Mouse (Mus musculus): ENCODE measurements around the gene Kif5c. TPM values are rescaled to one million over a fixed set of nuclear protein-coding genes. Genes with fewer than 3 reads are reported as not detected.

Kif5c gene
- total RNA-seq, 2 experiments from 2014 or later: 500 to 512 TPM

- no peak for DNase-seq
Observed at GRCm38 (mm10) chr2:49621234-49621633, 2.1 kb downstream of the Kif5c start.

DNA sequence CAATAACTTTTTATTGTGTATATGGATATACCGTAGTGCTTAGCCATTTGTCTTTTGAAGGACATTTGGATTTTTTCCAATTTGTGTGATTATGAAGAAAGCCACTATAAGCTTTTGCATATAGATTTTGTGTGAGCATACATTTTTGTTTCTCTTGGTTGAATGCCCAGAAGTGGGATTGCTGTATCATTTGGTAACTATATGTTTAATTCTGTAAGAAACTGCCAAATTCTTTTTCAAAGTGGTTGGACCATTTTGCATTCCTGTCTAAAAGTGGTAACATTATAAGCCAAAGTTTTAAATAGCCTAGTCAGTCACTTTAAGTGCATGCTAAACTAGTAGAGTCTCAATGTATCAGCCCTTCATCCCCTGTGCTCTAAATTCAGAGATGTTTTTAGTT, 6.5 kb downstream of the Kif5c start:
- DNase-seq: no peak

GRCm38 (mm10) chr2:49627611-49628010, 8.5 kb downstream of the Kif5c start:
- no peak for DNase-seq

- DNase-seq: no peak
Observed at GRCm38 (mm10) chr2:49628094-49628705, 9.1 kb downstream of the Kif5c start.

GRCm38 (mm10) chr2:49629181-49629580, 10.1 kb downstream of the Kif5c start:
- no peak for DNase-seq

DNA sequence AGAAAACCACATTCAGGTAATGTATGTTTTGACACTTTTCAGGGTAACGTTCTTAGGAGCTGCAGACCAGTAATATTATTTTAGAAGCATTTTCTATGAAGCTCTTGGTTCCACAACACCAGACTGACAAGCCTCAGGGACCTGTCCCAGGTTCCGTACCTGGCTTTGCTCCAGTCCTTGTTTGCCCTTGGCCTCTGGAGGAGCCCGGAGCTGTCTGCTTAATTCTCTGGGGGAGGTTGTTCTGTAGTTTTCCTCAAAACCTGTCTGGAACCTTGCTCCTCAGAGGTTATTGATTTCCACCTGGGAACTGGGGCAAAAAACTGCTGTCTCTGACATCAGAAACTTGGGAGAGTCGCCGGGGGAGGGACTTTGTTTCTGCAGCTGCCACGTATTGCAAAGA, 11.5 kb downstream of the Kif5c start:
- no peak for DNase-seq

DNA sequence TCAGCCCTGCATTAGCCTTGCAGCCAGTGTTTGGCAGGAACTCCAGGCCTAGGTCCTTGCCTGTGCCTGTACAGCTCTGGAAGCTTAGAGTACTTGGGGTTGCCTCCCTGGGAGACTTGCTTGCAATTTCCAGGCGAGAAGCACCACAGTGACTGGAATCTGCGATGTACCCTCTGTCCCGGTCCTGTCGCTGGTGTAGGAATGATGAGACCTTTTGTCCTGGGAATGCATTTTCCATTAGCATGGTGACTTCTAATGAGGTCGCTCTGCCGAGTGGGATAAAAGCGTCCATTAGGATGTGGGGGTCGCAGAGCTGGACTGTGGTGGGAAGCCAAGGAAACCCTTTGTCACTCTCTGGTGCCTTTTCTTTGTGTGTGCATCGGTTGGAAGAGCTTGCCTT, 14.1 kb downstream of the Kif5c start:
- DNase-seq: no peak

DNA sequence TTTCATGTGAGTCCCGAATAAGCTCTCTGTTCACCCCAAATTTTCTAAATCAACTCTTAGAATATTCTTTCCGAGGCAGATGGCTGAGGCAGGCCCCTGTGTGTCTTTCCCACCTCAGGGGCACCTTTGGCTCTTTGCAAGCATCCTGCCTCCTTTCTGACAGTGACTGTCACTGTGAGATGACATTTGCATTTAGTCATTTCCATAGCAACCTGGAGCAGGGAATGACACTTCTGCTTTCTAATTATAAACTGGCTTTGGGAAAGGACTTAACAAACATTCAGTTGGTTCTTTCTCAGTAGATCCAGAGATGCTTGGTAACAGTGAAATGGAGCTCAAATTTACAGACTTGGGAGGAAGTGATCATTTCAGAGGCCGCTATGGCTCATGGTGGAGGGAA, 23.7 kb downstream of the Kif5c start:
- DNase-seq: no peak

GRCm38 (mm10) chr2:49643756-49644155, 24.7 kb downstream of the Kif5c start:
- no peak for DNase-seq

DNA sequence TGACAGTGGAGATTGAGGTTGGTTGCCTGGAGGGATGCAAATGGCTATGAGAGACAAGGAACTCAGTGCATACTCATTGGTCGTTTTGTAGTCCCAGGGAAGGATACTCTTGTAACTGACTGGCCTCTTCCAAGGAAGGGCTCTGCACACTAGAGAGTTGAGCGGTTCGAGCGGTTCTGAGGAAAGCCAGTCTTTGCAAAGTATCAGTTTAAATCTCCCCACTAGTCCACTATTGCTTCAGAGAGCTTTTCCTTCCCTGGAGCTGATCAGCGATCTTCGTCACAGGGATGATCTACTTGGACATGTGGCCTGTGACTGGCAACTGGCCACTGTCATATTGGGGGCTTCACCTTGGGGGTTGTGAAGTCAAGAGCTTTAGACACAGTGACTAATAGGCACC, 28.5 kb downstream of the Kif5c start:
- DNase-seq: no peak

- DNase-seq: no peak
Observed at GRCm38 (mm10) chr2:49648344-49648743, 29.2 kb downstream of the Kif5c start.

GRCm38 (mm10) chr2:49648806-49649205, 29.7 kb downstream of the Kif5c start:
- no peak for DNase-seq

- DNase-seq: no peak
Observed at GRCm38 (mm10) chr2:49649211-49649610, 30.1 kb downstream of the Kif5c start.

DNA sequence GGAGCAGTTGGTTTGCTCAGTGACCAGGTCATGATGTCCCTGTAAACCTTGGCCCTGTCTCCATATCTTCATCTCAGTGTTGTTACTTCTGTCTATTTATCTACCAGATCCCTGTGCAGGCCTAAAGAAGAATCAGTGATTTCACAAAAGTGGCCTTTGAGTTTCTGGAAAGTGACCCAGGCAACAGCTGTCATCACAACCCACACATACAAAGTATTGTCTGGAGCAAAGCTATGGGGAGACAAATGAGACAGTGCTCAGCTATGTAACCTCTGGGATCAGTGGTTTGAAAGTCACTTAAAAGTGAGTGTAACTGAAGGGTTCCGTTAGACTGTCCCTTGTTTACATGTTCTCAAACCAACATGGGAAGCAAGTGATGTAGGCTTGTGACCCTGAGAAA, 32.6 kb downstream of the Kif5c start:
- DNase-seq: no peak

- DNase-seq: no peak
Observed at GRCm38 (mm10) chr2:49654606-49655005, 35.5 kb downstream of the Kif5c start.

DNA sequence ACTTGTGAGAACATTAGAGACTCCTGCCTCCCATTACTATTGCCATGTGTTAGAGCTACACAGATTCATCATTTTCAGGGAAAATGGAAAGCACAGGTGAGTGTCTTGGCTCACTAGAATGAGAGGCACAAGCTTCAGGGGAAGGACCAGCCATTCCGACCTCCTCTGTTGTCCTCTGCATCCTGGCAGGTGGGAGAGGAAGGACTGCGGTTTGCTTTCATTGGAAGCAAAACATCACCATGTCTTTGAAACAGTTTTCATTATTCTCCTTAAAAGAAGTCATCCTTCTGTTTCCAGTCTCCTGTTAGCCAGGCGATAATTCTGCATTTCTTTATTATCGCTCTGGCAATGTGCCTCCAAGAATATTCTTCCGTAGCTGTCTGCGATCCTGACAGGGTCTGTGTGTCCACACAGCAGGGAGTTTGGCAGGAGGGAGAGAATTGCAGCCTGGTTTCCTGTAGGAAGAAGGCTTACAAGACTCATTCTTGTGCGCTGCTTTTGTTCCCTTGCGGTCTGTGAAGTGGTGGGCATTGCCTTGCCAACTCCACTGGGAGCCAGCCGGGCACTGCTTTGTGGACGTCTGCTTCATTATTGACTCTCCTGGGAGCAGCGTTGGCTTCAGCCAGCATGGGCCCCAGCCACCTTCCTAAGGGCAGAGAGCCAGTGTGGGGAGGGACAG, 36.2 kb downstream of the Kif5c start:
- no peak for DNase-seq

DNA sequence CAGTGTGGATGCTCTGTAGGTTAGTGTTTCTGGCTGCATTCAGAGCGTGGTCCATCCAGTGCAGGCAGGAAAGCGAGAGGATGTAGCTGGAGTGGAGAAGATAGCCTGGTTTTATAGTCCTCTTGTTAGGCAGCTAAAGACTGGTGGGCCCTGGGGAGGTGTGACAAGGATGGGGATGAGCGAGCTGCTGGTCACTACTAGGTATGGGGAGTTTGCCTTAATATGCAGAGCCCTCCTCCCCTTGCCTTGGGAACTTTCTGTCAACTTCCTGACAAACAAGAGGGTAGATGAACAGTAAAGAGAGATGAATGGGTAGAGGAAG, 36.7 kb downstream of the Kif5c start:
- DNase-seq: no peak

DNA sequence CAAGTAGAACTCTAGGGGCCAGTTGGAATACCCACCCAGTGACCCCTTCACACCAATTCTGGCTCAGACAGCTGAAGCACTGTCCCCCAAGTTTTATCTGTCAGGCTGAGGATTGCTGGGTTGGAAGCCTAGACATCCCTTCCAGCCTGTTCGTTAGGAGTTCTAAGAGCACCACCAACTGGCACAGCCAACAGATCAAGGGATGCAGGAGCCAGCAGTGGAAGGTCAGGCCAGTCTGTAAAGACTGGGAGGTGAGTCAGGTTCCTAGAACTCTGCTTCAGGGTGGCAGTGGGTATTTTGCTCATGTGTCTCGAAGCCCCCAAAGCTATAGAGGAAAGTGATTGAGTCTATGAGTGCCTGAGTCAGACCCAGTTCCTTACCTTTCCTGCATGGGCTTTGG, 37.9 kb downstream of the Kif5c start:
- no peak for DNase-seq

DNA sequence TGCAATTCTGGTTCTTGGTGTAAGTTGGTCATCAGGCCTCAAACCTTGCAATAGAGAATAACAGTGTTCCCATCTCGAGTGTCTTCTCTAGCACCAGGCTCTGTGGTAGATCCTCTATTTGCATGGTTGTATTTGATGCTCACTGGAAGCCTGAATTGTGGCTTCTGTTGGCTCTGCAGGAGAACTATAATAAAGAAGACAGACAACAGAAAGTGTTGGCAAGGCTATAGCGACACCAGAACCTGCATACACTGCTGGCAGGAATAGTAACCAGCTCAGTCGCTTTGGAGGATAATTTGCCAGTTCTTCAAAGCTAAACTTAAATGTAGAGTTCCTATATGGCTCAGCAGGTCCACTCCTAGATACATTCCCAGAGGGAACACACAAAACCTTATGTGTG, 38.6 kb downstream of the Kif5c start:
- DNase-seq: no peak

GRCm38 (mm10) chr2:49658988-49659387, 39.9 kb downstream of the Kif5c start:
- no peak for DNase-seq

DNA sequence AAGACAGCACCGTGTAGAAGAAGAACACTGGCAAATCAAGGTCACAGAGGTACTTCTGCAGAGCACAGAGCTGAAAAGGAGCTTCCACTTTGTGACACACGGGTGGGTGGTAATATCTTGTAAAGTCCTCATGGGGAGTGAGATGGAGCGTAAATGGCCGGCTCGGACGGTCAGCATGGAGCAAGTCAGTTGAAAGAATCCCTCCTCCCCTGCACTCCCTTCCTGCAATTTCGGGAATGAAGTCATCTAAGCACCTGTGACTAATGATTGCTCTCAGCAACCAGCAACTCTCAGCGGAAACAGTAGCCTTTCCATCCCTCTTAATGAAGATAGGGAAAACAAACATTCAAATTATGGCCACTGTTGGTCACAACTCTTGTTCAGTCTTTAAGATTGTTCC, 40.9 kb downstream of the Kif5c start:
- DNase-seq: no peak

GRCm38 (mm10) chr2:49660375-49660923, 41.4 kb downstream of the Kif5c start:
- DNase-seq: no peak

GRCm38 (mm10) chr2:49661348-49661747, 42.2 kb downstream of the Kif5c start:
- no peak for DNase-seq

GRCm38 (mm10) chr2:49661872-49662271, 42.8 kb downstream of the Kif5c start:
- DNase-seq: no peak
